Mouse (Mus musculus) colon, adult 2 months (tissue): Measurements from ENCODE around the gene Polr1e. TPM values are rescaled to one million over a fixed set of nuclear protein-coding genes. Genes with fewer than 3 reads are reported as not detected.

Experiments
- polyA plus RNA-seq: library from polyadenylated mRNA; depleted of rRNA; stranded (reverse); fragments of >200 nt; gene quantifications from 2 replicates; pipeline ENCODE4 v1.2.3, GENCODE M21; 2012; rRNA removed

The Polr1e gene
- polyA plus RNA-seq = 5.5 TPM in 2 replicates

GRCm38 (mm10) chr4:45018452-45018980 is at the start of gene Polr1e:
TSS of gene Polr1e (plus strand) at chr4:45018583.

GRCm38 (mm10) chr4:44981280-44981973 is 37.0 kb upstream of the Polr1e start, which contains the start of gene Grhpr:
TSS of gene Grhpr (plus strand) at chr4:44981395.

GRCm38 (mm10) chr4:45012105-45012975 is 6.0 kb upstream of the Polr1e start, which contains the start of gene Zbtb5:
TSS of gene Zbtb5 (minus strand) at chr4:45012412.

GRCm38 (mm10) chr4:45084021-45084894 is 65.9 kb downstream of the Polr1e start, which contains the start of gene Fbxo10:
TSS of gene Fbxo10 (minus strand) at chr4:45084604.

Other genes with a start within 250 kb of the Polr1e start
- 38.2 and 42.9 TPM in 2 replicates for gene Grhpr, start 37.2 kb upstream of the Polr1e start, polyA plus RNA-seq
- gene Zbtb5, start 6.2 kb upstream of the Polr1e start, polyA plus RNA-seq = 6.2 and 7.7 TPM in 2 replicates
- gene Fbxo10, start 66.0 kb downstream of the Polr1e start, polyA plus RNA-seq = 6.0 and 7.9 TPM in 2 replicates
- gene Tomm5, start 89.5 kb downstream of the Polr1e start, polyA plus RNA-seq = 74.2 and 81.0 TPM in 2 replicates
- 0.24 and 0.40 TPM in 2 replicates for gene Frmpd1, start 166.3 kb downstream of the Polr1e start, polyA plus RNA-seq